25 mouse cellular contexts compared by ENCODE assay signal in the genomic region with DNA sequence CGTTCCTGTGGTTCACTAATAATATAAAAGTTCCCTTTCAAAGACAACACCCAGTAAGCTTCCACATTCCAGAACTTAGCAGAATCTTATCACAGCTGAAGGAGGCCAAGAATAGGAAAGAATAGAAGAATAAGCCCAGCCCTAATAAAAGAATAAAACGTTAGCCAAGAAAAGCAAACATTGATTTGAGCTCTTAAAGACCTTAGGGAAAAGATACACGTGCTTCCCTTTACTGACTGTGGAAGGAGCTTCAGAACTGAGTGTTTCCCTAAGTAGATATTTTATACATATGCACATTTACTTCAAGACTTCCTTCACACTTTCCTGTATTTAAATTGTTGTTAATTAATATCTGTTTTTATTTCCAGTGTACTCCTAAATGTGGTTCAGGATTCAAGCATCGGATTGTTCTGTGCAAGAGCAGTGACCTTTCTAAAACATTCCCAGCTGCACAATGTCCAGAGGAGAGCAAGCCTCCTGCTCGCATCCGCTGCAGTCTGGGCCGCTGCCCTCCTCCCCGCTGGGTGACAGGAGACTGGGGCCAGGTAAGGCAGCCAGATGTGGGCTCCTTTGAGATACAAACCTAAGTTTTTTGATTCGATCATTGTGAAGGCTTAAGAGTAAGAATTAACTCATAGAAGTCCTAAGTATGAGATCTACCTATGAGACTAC.
DNase-seq lines count a peak whose midpoint lies in the region; ATAC-seq and TF ChIP-seq lines count a peak whose summit lies in the region.
"Had no signal": no experiment of that assay in that cellular context is flagged by ENCODE, and none has a peak within 500 bp of the region (broad histone marks: within the 10 kb centered on the region; RNA-seq: fewer than 3 reads in every experiment).

No protein-coding gene starts in this region.

- ATAC-seq in kidney, embryonic 14.5 days (ENCODE audit: low FRiP score, low TSS enrichment): peak; percentile 62; the same call in 1 of the 2 replicates
- ATAC-seq in lung, embryonic 16.5 days (ENCODE audit: low read depth): peak; percentile 28; the same call in 1 of the 2 replicates
- ATAC-seq: forebrain, embryonic 13.5 days; hindbrain, embryonic 16.5 days; intestine, embryonic 15.5 days had no signal

- H3K4me1 ChIP-seq in kidney, embryonic 14.5 days (ENCODE audit: control insufficient read depth, insufficient read depth, low read length): no peaks in the 10 kb centered on the region
- H3K4me1 ChIP-seq in lung, embryonic 16.5 days (replicated peaks; ENCODE audit: control insufficient read depth, insufficient read depth, low read length): 0 out of 2 replicates have a peak, but pooled peaks cover 3% of the 10 kb centered on the region
- H3K4me1 ChIP-seq in embryonic fibroblast, embryonic 13.5 days (ENCODE audit: control insufficient read depth, insufficient read depth, low read length): no peaks in the 10 kb centered on the region
- H3K4me1 ChIP-seq: forebrain, embryonic 13.5 days; hindbrain, embryonic 10.5 days; intestine, embryonic 15.5 days; limb, embryonic 13.5 days; liver, embryonic 13.5 days; neural tube, embryonic 15.5 days had no signal

- TF ChIP-seq CTCF in embryonic fibroblast, embryonic 13.5 days (IDR thresholded peaks at IDR 0.05; ENCODE audit: borderline replicate concordance, insufficient read depth, low read length): no peak

- WGBS in kidney, embryonic 14.5 days: 67% methylated on average over 9 of the region's 9 CpGs
- 65% methylated on average over 9 of the region's 9 CpGs for WGBS in lung, embryonic 16.5 days

- H3K9ac ChIP-seq in kidney, embryonic 14.5 days (ENCODE audit: low read depth, low read length): no peak overlapping the region
- no peak overlapping the region for H3K9ac ChIP-seq in lung, embryonic 16.5 days (ENCODE audit: low read length)
- H3K9ac ChIP-seq: forebrain, embryonic 13.5 days; intestine, embryonic 15.5 days; limb, embryonic 13.5 days; liver, embryonic 13.5 days; lung, embryonic 15.5 days; neural tube, embryonic 15.5 days had no signal

- H3K36me3 ChIP-seq in kidney, embryonic 14.5 days (ENCODE audit: control insufficient read depth, insufficient read depth, low read length): no peaks in the 10 kb centered on the region
- H3K36me3 ChIP-seq in lung, embryonic 16.5 days (ENCODE audit: control insufficient read depth, insufficient read depth, low read length): no peaks in the 10 kb centered on the region
- H3K36me3 ChIP-seq: intestine, embryonic 15.5 days; liver, embryonic 13.5 days; lung, embryonic 15.5 days; neural tube, embryonic 15.5 days had no signal

- no peak overlapping the region for H3K4me3 ChIP-seq in kidney, embryonic 14.5 days (ENCODE audit: low read length)
- H3K4me3 ChIP-seq in lung, embryonic 16.5 days (ENCODE audit: low read length): no peak overlapping the region
- H3K4me3 ChIP-seq in embryonic fibroblast, embryonic 13.5 days (ENCODE audit: insufficient read depth, low read length): no peak overlapping the region
- H3K4me3 ChIP-seq: forebrain, embryonic 13.5 days; hindbrain, embryonic 10.5 days; intestine, embryonic 15.5 days; limb, embryonic 13.5 days; liver, embryonic 13.5 days; lung, embryonic 15.5 days; neural tube, embryonic 15.5 days had no signal

- no peak overlapping the region for H3K4me2 ChIP-seq in kidney, embryonic 14.5 days (replicated peaks; ENCODE audit: low read depth, low read length)
- no peak overlapping the region for H3K4me2 ChIP-seq in lung, embryonic 16.5 days (ENCODE audit: low read depth, low read length)
- H3K4me2 ChIP-seq: forebrain, embryonic 13.5 days; intestine, embryonic 15.5 days; limb, embryonic 13.5 days; liver, embryonic 13.5 days; lung, embryonic 15.5 days; midbrain, embryonic 11.5 days; neural tube, embryonic 15.5 days had no signal

- peak; percentile 2 to 13 for DNase-seq in heart, adult 9 months (ENCODE audit: low spot score in 2 of 2)
- no peak for DNase-seq in heart, adult 18-20 months
- DNase-seq in kidney, adult 9 months: no peak
- DNase-seq in lung, postnatal 10 days: no peak
- DNase-seq in gastrocnemius, postnatal 4 days (ENCODE audit: low spot score in 2 of 2): no peak
- DNase-seq: adrenal gland, adult 2 months; cerebellum, adult 11 months; cerebellum, postnatal 10 days; gastrocnemius, postnatal 36 days; liver, embryonic 13.5 days; right cerebral cortex, adult 18-20 months; right cerebral cortex, postnatal 4 days; thymus, adult 18-20 months; thymus, postnatal 36 days had no signal

- no peaks in the 10 kb centered on the region for H3K27me3 ChIP-seq in kidney, embryonic 14.5 days (ENCODE audit: control insufficient read depth, insufficient read depth, low read length)
- no peaks in the 10 kb centered on the region for H3K27me3 ChIP-seq in lung, embryonic 16.5 days (ENCODE audit: control insufficient read depth, insufficient read depth, low read depth, low read length)
- H3K27me3 ChIP-seq: forebrain, embryonic 13.5 days; intestine, embryonic 15.5 days; limb, embryonic 13.5 days; liver, embryonic 13.5 days; lung, embryonic 15.5 days; neural tube, embryonic 15.5 days had no signal

- no peak for TF ChIP-seq POLR2A in embryonic fibroblast, embryonic 13.5 days (IDR thresholded peaks at IDR 0.05; ENCODE audit: low read depth, low read length)

- H3K9me3 ChIP-seq in kidney, embryonic 14.5 days (ENCODE audit: control insufficient read depth, low read length): no peaks in the 10 kb centered on the region
- H3K9me3 ChIP-seq in lung, embryonic 16.5 days (ENCODE audit: control insufficient read depth, low read length): no peaks in the 10 kb centered on the region
- H3K9me3 ChIP-seq: forebrain, embryonic 13.5 days; hindbrain, embryonic 10.5 days; intestine, embryonic 15.5 days; limb, embryonic 13.5 days; liver, embryonic 13.5 days; lung, embryonic 15.5 days; neural tube, embryonic 15.5 days had no signal

- H3K27ac ChIP-seq in kidney, embryonic 14.5 days (ENCODE audit: low read depth, low read length): peak overlapping the region; percentile 38; the same call in 1 of the 2 replicates
- H3K27ac ChIP-seq in lung, embryonic 16.5 days (ENCODE audit: low read length): no peak overlapping the region
- H3K27ac ChIP-seq in embryonic fibroblast, embryonic 13.5 days (ENCODE audit: insufficient read depth, low read length): peak overlapping the region; percentile 93
- H3K27ac ChIP-seq: forebrain, embryonic 13.5 days; hindbrain, embryonic 10.5 days; intestine, embryonic 15.5 days; limb, embryonic 13.5 days; liver, embryonic 13.5 days; lung, embryonic 15.5 days; neural tube, embryonic 15.5 days had no signal

Comparison
In these comparisons a context has a peak if more than half of its experiments do, and no peak if none do; other contexts are left out.
1. DNase-seq: peak in heart, adult 9 months (2 of 2); none in heart, adult 18-20 months (0 of 2), kidney, adult 9 months (single experiment), lung, postnatal 10 days (single experiment) and gastrocnemius, postnatal 4 days (0 of 2).